Mouse (Mus musculus) forebrain, embryonic 14.5 days (tissue): ENCODE results near the gene Cacna1e. TPM values are rescaled to one million over a fixed set of nuclear protein-coding genes. Genes with fewer than 3 reads are reported as not detected.
A peak's percentile ranks its signal among the peaks of the same experiment; 100 is the strongest.

ENCODE experiments used
- ATAC-seq: fragments of 200-750 bp; cut with Nextera tagmentation; 2 replicates; pipeline ENCODE4 v1.8.0; 2017; ENCODE audit warnings: mild to moderate bottlenecking, moderate library complexity
- DNase-seq: peaks from one replicate; pipeline ENCODE4 v3.0.0-alpha.2; 2015; ENCODE audit warnings: low spot score
- H3K27ac ChIP-seq: fragments of 300-500 bp; sonication (generic); 2 replicates; pipeline ENCODE4 v1.5.1; 2014; ENCODE audit warnings: low read depth, mild to moderate bottlenecking, control low read depth, low read length, moderate library complexity
- H3K27me3 ChIP-seq: fragments of 300-500 bp; sonication (generic); replicated peaks from 2 replicates; pipeline ENCODE4 v1.6.1; 2014; ENCODE audit warnings: low read length, control low read depth, mixed read lengths; ENCODE audit not compliant: control insufficient read depth, insufficient read depth
- H3K36me3 ChIP-seq: fragments of 300-500 bp; sonication (generic); 2 replicates; pipeline ENCODE4 v1.6.1; 2014; ENCODE audit warnings: low read length, control low read depth; ENCODE audit not compliant: control insufficient read depth, insufficient read depth
- H3K4me1 ChIP-seq: fragments of 300-500 bp; sonication (generic); 2 replicates; pipeline ENCODE4 v1.6.1; 2014; ENCODE audit warnings: antibody characterized with exemption, low read length, control low read depth; ENCODE audit not compliant: control insufficient read depth, insufficient read depth
- H3K4me2 ChIP-seq: fragments of 300-500 bp; sonication (generic); 2 replicates; pipeline ENCODE4 v1.6.1; 2014; ENCODE audit warnings: mild to moderate bottlenecking, control low read depth, low read length
- H3K4me3 ChIP-seq: fragments of 300-500 bp; sonication (generic); 2 replicates; pipeline ENCODE4 v1.5.1; 2014; ENCODE audit warnings: low read depth, low read length, control low read depth
- H3K9ac ChIP-seq: fragments of 300-500 bp; sonication (generic); 2 replicates; pipeline ENCODE4 v1.6.1; 2014; ENCODE audit warnings: mild to moderate bottlenecking, low read length, control low read depth, moderate library complexity
- H3K9me3 ChIP-seq: fragments of 300-500 bp; sonication (generic); replicated peaks from 2 replicates; pipeline ENCODE4 v1.6.1; 2016; ENCODE audit warnings: low read length, control low read depth, mixed read lengths; ENCODE audit not compliant: control insufficient read depth
- WGBS: fragments of 180-500 bp; shearing (Covaris S2); extraction: QIAGEN DNeasy Blood & Tissue Kit; methylation state at CpG from one replicate; pipeline ENCODE4 v1.1.7; 2014; 5-methylcytosine and 5-hydroxymethylcytosine counted together
- polyA plus RNA-seq: library from polyadenylated mRNA; unstranded; fragments of >200 nt; fragmentation: Nextera tagmentation; extraction: Ambion mirVana; gene quantifications from 2 replicates; pipeline ENCODE4 v1.2.1, GENCODE M21; 2014

Gene Cacna1e
- polyA plus RNA-seq, 1 experiment from 2014 or later = 6.7 TPM

- no peak overlapping the region for H3K4me2 ChIP-seq
- H3K27me3 ChIP-seq = no peaks in the 10 kb centered on the region
- H3K27ac ChIP-seq = no peak overlapping the region
- no peak overlapping the region for H3K9ac ChIP-seq
- no peaks in the 10 kb centered on the region for H3K4me1 ChIP-seq
- H3K4me3 ChIP-seq = no peak overlapping the region
- DNase-seq = no peak
- WGBS = 91% methylated on average over 4 of the region's 4 CpGs
- ATAC-seq = no peak
- H3K36me3 ChIP-seq = no peaks in the 10 kb centered on the region
- H3K9me3 ChIP-seq = no peaks in the 10 kb centered on the region
Measured at GRCm38 (mm10) chr1:154578748-154579147, 305.6 kb downstream of the Cacna1e start.

GRCm38 (mm10) chr1:154576418-154576817, 307.9 kb downstream of the Cacna1e start:
- no peak overlapping the region for H3K27ac ChIP-seq
- H3K27me3 ChIP-seq = no peaks in the 10 kb centered on the region
- 70% methylated on average over 2 of the region's 2 CpGs for WGBS
- H3K9ac ChIP-seq = no peak overlapping the region
- no peaks in the 10 kb centered on the region for H3K9me3 ChIP-seq
- DNase-seq (no peak), ATAC-seq (no peak)
- H3K4me3 ChIP-seq = no peak overlapping the region
- no peak overlapping the region for H3K4me2 ChIP-seq
- H3K4me1 ChIP-seq = no peaks in the 10 kb centered on the region
- H3K36me3 ChIP-seq = no peaks in the 10 kb centered on the region

GRCm38 (mm10) chr1:154566026-154566425, 318.3 kb downstream of the Cacna1e start:
- DNase-seq (no peak), ATAC-seq (no peak)
- no peak overlapping the region for H3K9ac ChIP-seq
- no peaks in the 10 kb centered on the region for H3K4me1 ChIP-seq
- no peaks in the 10 kb centered on the region for H3K36me3 ChIP-seq
- no peak overlapping the region for H3K4me3 ChIP-seq
- 87% methylated on average over 6 of the region's 6 CpGs for WGBS
- no peaks in the 10 kb centered on the region for H3K9me3 ChIP-seq
- no peak overlapping the region for H3K4me2 ChIP-seq
- H3K27me3 ChIP-seq = no peaks in the 10 kb centered on the region
- no peak overlapping the region for H3K27ac ChIP-seq

GRCm38 (mm10) chr1:154555811-154556210, 328.5 kb downstream of the Cacna1e start:
- ATAC-seq = no peak
- no peak overlapping the region for H3K27ac ChIP-seq
- DNase-seq = peak; percentile 63
- no peak overlapping the region for H3K4me2 ChIP-seq
- no peaks in the 10 kb centered on the region for H3K36me3 ChIP-seq
- no peak overlapping the region for H3K9ac ChIP-seq
- no peak overlapping the region for H3K4me3 ChIP-seq
- no peaks in the 10 kb centered on the region for H3K27me3 ChIP-seq
- WGBS = 64% methylated on average over 1 of the region's 1 CpGs
- no peaks in the 10 kb centered on the region for H3K9me3 ChIP-seq
- H3K4me1 ChIP-seq = no peaks in the 10 kb centered on the region

- ATAC-seq (no peak), DNase-seq (no peak)
- Histone ChIP-seq H3K4me1 (no peaks in the 10 kb centered on the region), H3K9ac (no peak overlapping the region), H3K27ac (no peak overlapping the region), H3K9me3 (no peaks in the 10 kb centered on the region), H3K4me3 (no peak overlapping the region), H3K4me2 (no peak overlapping the region), H3K27me3 (no peaks in the 10 kb centered on the region), H3K36me3 (no peaks in the 10 kb centered on the region)
- 85% methylated on average over 1 of the region's 1 CpGs for WGBS
Measured at GRCm38 (mm10) chr1:154553132-154553531, 331.2 kb downstream of the Cacna1e start.

- ATAC-seq (no peak), DNase-seq (no peak)
- Histone ChIP-seq H3K4me2 (no peak overlapping the region), H3K27ac (no peak overlapping the region), H3K4me1 (peaks cover 8% of the 10 kb centered on the region; the same call in 1 of the 2 replicates), H3K36me3 (no peaks in the 10 kb centered on the region), H3K9ac (no peak overlapping the region), H3K4me3 (no peak overlapping the region), H3K27me3 (no peaks in the 10 kb centered on the region), H3K9me3 (no peaks in the 10 kb centered on the region)
Measured at GRCm38 (mm10) chr1:154537445-154537844, 346.9 kb downstream of the Cacna1e start.

DNA sequence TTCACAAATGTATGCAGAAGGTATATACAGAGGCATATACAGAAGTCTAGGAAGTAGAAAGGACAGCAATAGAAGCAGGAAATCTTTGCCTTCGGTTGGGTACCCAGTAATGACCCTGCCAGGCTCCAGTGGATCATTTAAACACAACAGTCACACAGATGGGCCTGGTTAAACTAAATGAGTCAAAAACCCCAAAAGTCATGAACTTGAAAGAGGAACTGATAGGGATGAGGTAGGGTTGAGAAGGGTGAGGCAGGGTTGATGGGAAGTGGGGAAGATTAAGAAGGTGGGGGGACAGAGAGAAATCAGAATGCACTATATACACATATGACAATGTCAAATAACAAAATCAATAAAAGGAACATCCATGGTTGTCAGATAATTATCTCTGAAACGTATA, 347.5 kb downstream of the Cacna1e start:
- ATAC-seq (no peak), DNase-seq (no peak)
- Histone ChIP-seq H3K4me1 (peaks cover 9% of the 10 kb centered on the region; the same call in 1 of the 2 replicates), H3K4me2 (no peak overlapping the region), H3K9ac (no peak overlapping the region), H3K27ac (no peak overlapping the region), H3K27me3 (no peaks in the 10 kb centered on the region), H3K9me3 (no peaks in the 10 kb centered on the region), H3K36me3 (no peaks in the 10 kb centered on the region), H3K4me3 (no peak overlapping the region)
- WGBS = 88% methylated on average over 2 of the region's 2 CpGs

- Histone ChIP-seq H3K9ac (no peak overlapping the region), H3K27ac (no peak overlapping the region), H3K4me3 (no peak overlapping the region), H3K4me1 (peaks cover 9% of the 10 kb centered on the region; the same call in 1 of the 2 replicates), H3K9me3 (no peaks in the 10 kb centered on the region), H3K4me2 (no peak overlapping the region), H3K27me3 (no peaks in the 10 kb centered on the region), H3K36me3 (no peaks in the 10 kb centered on the region)
- 0 out of 2 replicates have a peak, but pooled peaks have one; percentile 32 for ATAC-seq
- WGBS = 61% methylated on average over 11 of the region's 11 CpGs
- DNase-seq = peak; percentile 43
Measured at GRCm38 (mm10) chr1:154532987-154533940, 351.0 kb downstream of the Cacna1e start.

GRCm38 (mm10) chr1:154529666-154530065, 354.6 kb downstream of the Cacna1e start:
- Histone ChIP-seq H3K4me3 (no peak overlapping the region), H3K36me3 (no peaks in the 10 kb centered on the region), H3K4me2 (no peak overlapping the region), H3K27me3 (no peaks in the 10 kb centered on the region), H3K4me1 (peaks cover 9% of the 10 kb centered on the region; the same call in 1 of the 2 replicates), H3K27ac (no peak overlapping the region), H3K9me3 (no peaks in the 10 kb centered on the region), H3K9ac (no peak overlapping the region)
- no peak for DNase-seq
- no peak for ATAC-seq
- 93% methylated on average over 4 of the region's 4 CpGs for WGBS
